Mouse (Mus musculus) heart, embryonic 15.5 days (tissue): Measurements from ENCODE around the gene Rbpj. TPM values are rescaled to one million over a fixed set of nuclear protein-coding genes. Genes with fewer than 3 reads are reported as not detected.

Experiments
- ATAC-seq: fragments of 200-750 bp; cut with Nextera tagmentation; replicated peaks from 2 replicates; pipeline ENCODE4 v1.8.0; 2017; ENCODE audit warnings: low read depth, moderate TSS enrichment; ENCODE audit not compliant: insufficient number of reproducible peaks, insufficient read depth, low FRiP score
- H3K27ac ChIP-seq: fragments of 300-500 bp; sonication (generic); 2 replicates; pipeline ENCODE4 v1.5.1; 2015; ENCODE audit warnings: mild to moderate bottlenecking, inconsistent platforms
- H3K27me3 ChIP-seq: fragments of 300-500 bp; sonication (generic); 2 replicates; pipeline ENCODE4 v1.6.1; 2015; ENCODE audit warnings: inconsistent platforms
- H3K36me3 ChIP-seq: fragments of 300-500 bp; sonication (generic); 2 replicates; pipeline ENCODE4 v1.6.1; 2015; ENCODE audit warnings: mild to moderate bottlenecking, inconsistent platforms
- H3K4me1 ChIP-seq: fragments of 300-500 bp; sonication (generic); replicated peaks from 2 replicates; pipeline ENCODE4 v1.6.1; 2015; ENCODE audit warnings: inconsistent platforms
- H3K4me2 ChIP-seq: fragments of 300-500 bp; sonication (generic); 2 replicates; pipeline ENCODE4 v1.6.1; 2015; ENCODE audit warnings: inconsistent platforms, mild to moderate bottlenecking, moderate library complexity
- H3K4me3 ChIP-seq: fragments of 300-500 bp; sonication (generic); 2 replicates; pipeline ENCODE4 v1.5.1; 2015; ENCODE audit warnings: mild to moderate bottlenecking, inconsistent platforms
- H3K9ac ChIP-seq: fragments of 300-500 bp; sonication (generic); 2 replicates; pipeline ENCODE4 v1.6.1; 2015; ENCODE audit warnings: mild to moderate bottlenecking, inconsistent platforms
- H3K9me3 ChIP-seq: fragments of 300-500 bp; sonication (generic); replicated peaks from 2 replicates; pipeline ENCODE4 v1.6.1; 2016; ENCODE audit warnings: inconsistent platforms
- WGBS: fragments of 180-500 bp; shearing (Covaris S2); methylation state at CpG from one replicate; pipeline ENCODE4 v1.1.7; 2015; ENCODE audit warnings: mixed read lengths; 5-methylcytosine and 5-hydroxymethylcytosine counted together
- polyA plus RNA-seq: library from polyadenylated mRNA; unstranded; fragments of >200 nt; fragmentation: Nextera tagmentation; extraction: Ambion mirVana; gene quantifications from 2 replicates; pipeline ENCODE4 v1.2.1, GENCODE M21; 2015

The Rbpj gene
- polyA plus RNA-seq, 1 experiment from 2014 or later: 17.0 TPM

- Histone ChIP-seq H3K36me3 (no peaks in the 10 kb centered on the region), H3K4me1 (no peaks in the 10 kb centered on the region), H3K27me3 (peaks cover 6% of the 10 kb centered on the region; the same call in 1 of the 2 replicates), H3K27ac (no peak overlapping the region), H3K4me3 (no peak overlapping the region), H3K9ac (no peak overlapping the region), H3K4me2 (no peak overlapping the region), H3K9me3 (no peaks in the 10 kb centered on the region)
- no peak for ATAC-seq
- WGBS: 52% methylated on average over 6 of the region's 6 CpGs
Observed at GRCm38 (mm10) chr5:53679651-53680050, 213.7 kb downstream of the Rbpj start.

DNA sequence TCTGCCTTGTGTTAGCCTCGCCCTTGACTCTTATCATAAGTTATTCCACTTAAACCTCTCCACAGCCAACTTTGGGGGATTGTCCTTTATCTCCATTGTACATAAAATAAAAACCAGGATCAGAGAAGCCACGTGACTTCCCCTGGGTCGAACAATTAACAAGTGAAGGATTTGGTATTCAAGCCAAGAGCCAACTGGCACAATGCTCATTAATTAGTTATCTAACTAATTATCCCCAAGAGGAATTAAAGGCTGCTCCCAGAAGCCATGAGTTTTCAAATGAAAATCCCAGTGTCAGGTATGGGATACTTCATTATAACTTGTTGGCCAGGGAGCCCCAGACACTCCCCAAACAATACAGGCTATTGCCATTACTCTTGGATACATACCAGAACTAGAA lies 218.0 kb downstream of the Rbpj start:
- Histone ChIP-seq H3K4me2 (no peak overlapping the region), H3K4me3 (no peak overlapping the region), H3K27me3 (peaks cover 14% of the 10 kb centered on the region; the same call in 1 of the 2 replicates), H3K27ac (no peak overlapping the region), H3K36me3 (no peaks in the 10 kb centered on the region), H3K9me3 (no peaks in the 10 kb centered on the region), H3K4me1 (no peaks in the 10 kb centered on the region), H3K9ac (no peak overlapping the region)
- ATAC-seq: no peak
- 26% methylated on average over 3 of the region's 3 CpGs for WGBS

DNA sequence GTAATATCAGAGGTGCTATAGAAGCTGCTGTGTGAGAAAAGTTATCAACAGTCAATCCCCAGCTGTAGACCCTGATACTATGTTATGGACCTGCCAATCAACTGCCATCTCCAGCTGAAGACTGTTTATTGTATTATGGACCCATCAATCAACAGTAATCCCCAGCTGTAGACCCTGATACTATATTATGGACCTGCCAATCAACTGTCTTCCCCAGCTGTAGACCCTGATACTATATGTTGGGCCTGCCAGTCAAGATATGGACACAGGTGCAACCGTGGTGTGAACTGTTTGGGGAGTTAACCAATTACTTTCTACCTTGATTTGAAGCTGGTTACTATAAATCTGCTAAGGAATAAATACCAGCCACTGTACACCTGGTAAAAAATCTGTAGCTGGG lies 218.5 kb downstream of the Rbpj start:
- Histone ChIP-seq H3K9me3 (no peaks in the 10 kb centered on the region), H3K36me3 (no peaks in the 10 kb centered on the region), H3K27me3 (peaks cover 13% of the 10 kb centered on the region; the same call in 1 of the 2 replicates), H3K4me1 (no peaks in the 10 kb centered on the region), H3K4me3 (no peak overlapping the region), H3K9ac (no peak overlapping the region), H3K27ac (no peak overlapping the region), H3K4me2 (no peak overlapping the region)
- WGBS: 74% methylated on average over 1 of the region's 1 CpGs
- ATAC-seq: no peak

DNA sequence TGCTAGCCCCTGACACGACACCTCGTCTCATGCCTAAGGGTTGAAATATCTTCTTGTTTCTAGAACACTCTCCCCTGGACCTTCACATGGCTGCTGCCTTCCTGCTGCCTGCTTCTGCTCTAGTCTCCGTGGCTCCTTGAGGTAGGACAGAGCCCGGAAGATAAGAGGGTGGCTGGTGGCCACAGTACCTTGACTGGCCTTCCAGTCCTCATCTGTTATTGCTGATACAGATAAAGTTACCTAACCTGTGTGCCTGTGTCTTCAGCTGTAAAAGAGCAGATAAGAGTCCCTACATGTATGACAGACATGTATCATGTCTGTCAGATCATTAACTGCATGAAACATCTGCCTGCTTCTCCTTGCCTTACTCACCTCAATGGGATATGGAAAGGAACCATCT lies 219.7 kb downstream of the Rbpj start:
- no peak overlapping the region for H3K4me2 ChIP-seq
- H3K4me1 ChIP-seq: no peaks in the 10 kb centered on the region
- no peak overlapping the region for H3K27ac ChIP-seq
- H3K4me3 ChIP-seq: no peak overlapping the region
- H3K27me3 ChIP-seq: 0 out of 2 replicates have a peak, but pooled peaks cover 8% of the 10 kb centered on the region
- H3K36me3 ChIP-seq: no peaks in the 10 kb centered on the region
- no peak for ATAC-seq
- H3K9me3 ChIP-seq: no peaks in the 10 kb centered on the region
- 66% methylated on average over 4 of the region's 4 CpGs for WGBS
- no peak overlapping the region for H3K9ac ChIP-seq

DNA sequence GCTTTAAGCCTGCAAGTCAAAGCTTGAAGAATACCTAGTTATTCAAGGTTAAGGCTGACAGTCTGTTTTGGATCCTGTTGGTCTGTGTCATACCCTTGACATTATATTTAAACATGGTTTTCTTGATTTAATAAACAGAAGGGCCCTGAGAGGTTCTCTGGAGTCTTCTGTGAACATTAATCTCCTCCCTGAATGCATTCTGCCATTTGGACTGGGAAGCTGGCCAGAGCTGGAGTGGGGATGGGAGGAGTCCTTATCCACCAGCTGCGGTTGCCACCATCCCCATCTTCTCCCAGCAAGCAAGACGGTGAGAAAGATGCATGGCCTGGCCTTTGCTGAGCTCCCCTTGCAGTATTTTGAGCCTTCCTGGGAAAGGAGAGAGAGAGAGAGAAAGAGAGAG lies 220.4 kb downstream of the Rbpj start:
- no peak for ATAC-seq
- WGBS: 47% methylated on average over 2 of the region's 2 CpGs
- Histone ChIP-seq H3K4me1 (no peaks in the 10 kb centered on the region), H3K27me3 (0 out of 2 replicates have a peak, but pooled peaks cover 8% of the 10 kb centered on the region), H3K4me3 (no peak overlapping the region), H3K4me2 (no peak overlapping the region), H3K27ac (no peak overlapping the region), H3K9ac (no peak overlapping the region), H3K9me3 (no peaks in the 10 kb centered on the region), H3K36me3 (no peaks in the 10 kb centered on the region)

DNA sequence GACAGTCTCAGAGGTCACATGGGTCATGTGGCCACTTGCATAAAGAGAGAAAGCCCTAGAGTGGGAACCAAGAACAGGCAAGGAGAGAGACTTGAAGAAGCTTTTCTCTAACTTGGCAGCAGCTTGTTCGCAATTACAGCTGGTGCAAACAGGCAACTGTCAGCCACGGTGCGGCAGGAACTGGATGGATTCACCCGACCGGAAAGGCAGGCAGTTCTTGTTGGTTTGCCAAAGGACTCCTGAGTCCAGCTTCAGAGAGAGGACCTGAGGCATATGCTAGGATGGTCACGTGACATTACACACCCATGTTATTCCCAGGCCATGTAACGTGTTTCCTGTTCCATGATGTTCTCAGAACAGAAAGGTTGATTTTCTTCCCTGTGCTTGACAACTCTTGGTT lies 222.4 kb downstream of the Rbpj start:
- Histone ChIP-seq H3K4me3 (no peak overlapping the region), H3K4me1 (no peaks in the 10 kb centered on the region), H3K27me3 (0 out of 2 replicates have a peak, but pooled peaks cover 8% of the 10 kb centered on the region), H3K9me3 (no peaks in the 10 kb centered on the region), H3K27ac (no peak overlapping the region), H3K36me3 (no peaks in the 10 kb centered on the region), H3K4me2 (no peak overlapping the region), H3K9ac (no peak overlapping the region)
- 82% methylated on average over 7 of the region's 7 CpGs for WGBS
- no peak for ATAC-seq

GRCm38 (mm10) chr5:53691577-53691976 lies 225.6 kb downstream of the Rbpj start:
- 51% methylated on average over 3 of the region's 3 CpGs for WGBS
- H3K27ac ChIP-seq: no peak overlapping the region
- H3K4me2 ChIP-seq: no peak overlapping the region
- H3K36me3 ChIP-seq: no peaks in the 10 kb centered on the region
- no peak overlapping the region for H3K9ac ChIP-seq
- H3K9me3 ChIP-seq: no peaks in the 10 kb centered on the region
- H3K4me1 ChIP-seq: no peaks in the 10 kb centered on the region
- H3K27me3 ChIP-seq: 0 out of 2 replicates have a peak, but pooled peaks cover 8% of the 10 kb centered on the region
- no peak for ATAC-seq
- H3K4me3 ChIP-seq: no peak overlapping the region

- no peak overlapping the region for H3K4me3 ChIP-seq
- H3K27me3 ChIP-seq: 0 out of 2 replicates have a peak, but pooled peaks cover 8% of the 10 kb centered on the region
- H3K4me1 ChIP-seq: no peaks in the 10 kb centered on the region
- WGBS: 64% methylated on average over 8 of the region's 8 CpGs
- no peak overlapping the region for H3K27ac ChIP-seq
- H3K36me3 ChIP-seq: no peaks in the 10 kb centered on the region
- H3K4me2 ChIP-seq: no peak overlapping the region
- no peak overlapping the region for H3K9ac ChIP-seq
- no peak for ATAC-seq
- H3K9me3 ChIP-seq: no peaks in the 10 kb centered on the region
Observed at GRCm38 (mm10) chr5:53692100-53692499, 226.1 kb downstream of the Rbpj start.

- Histone ChIP-seq H3K4me3 (no peak overlapping the region), H3K27me3 (0 out of 2 replicates have a peak, but pooled peaks cover 8% of the 10 kb centered on the region), H3K4me2 (no peak overlapping the region), H3K9me3 (no peaks in the 10 kb centered on the region), H3K9ac (no peak overlapping the region), H3K4me1 (no peaks in the 10 kb centered on the region), H3K27ac (no peak overlapping the region), H3K36me3 (no peaks in the 10 kb centered on the region)
- no peak for ATAC-seq
- WGBS: 92% methylated on average over 1 of the region's 1 CpGs
Observed at GRCm38 (mm10) chr5:53692662-53693061, 226.7 kb downstream of the Rbpj start.

- no peak overlapping the region for H3K4me3 ChIP-seq
- WGBS: 78% methylated on average over 3 of the region's 3 CpGs
- no peak for ATAC-seq
Observed at GRCm38 (mm10) chr5:53696701-53697100, 230.7 kb downstream of the Rbpj start.

DNA sequence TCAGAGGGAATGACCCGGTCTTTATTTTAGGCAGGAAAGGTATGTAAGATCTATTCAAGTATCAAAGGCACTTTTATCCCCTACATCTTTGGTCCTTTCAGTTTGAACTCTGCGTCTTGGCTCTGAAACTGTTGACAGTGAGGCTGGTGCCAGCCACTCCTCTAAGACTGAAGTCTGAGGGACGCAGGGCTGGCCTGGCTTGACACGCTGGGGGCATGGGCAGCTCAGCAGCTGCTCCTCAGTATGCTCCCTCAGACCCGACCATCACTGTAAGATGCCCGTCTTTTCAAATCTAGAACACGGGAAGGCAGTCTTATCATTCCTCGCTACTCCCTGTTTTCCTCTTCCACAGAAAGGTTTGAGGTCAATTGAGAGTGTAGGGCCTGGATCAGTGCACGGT lies 231.8 kb downstream of the Rbpj start:
- 67% methylated on average over 9 of the region's 9 CpGs for WGBS
- no peaks in the 10 kb centered on the region for H3K9me3 ChIP-seq
- H3K4me2 ChIP-seq: no peak overlapping the region
- no peak for ATAC-seq
- H3K36me3 ChIP-seq: no peaks in the 10 kb centered on the region
- H3K27me3 ChIP-seq: no peaks in the 10 kb centered on the region
- no peak overlapping the region for H3K27ac ChIP-seq
- no peaks in the 10 kb centered on the region for H3K4me1 ChIP-seq
- no peak overlapping the region for H3K4me3 ChIP-seq
- H3K9ac ChIP-seq: no peak overlapping the region

More at GRCm38 (mm10) chr5:53696701-53697100, 230.7 kb downstream of the Rbpj start:
- Histone ChIP-seq H3K27ac (no peak overlapping the region), H3K27me3 (no peaks in the 10 kb centered on the region), H3K4me1 (no peaks in the 10 kb centered on the region), H3K36me3 (no peaks in the 10 kb centered on the region), H3K4me2 (no peak overlapping the region), H3K9me3 (no peaks in the 10 kb centered on the region), H3K9ac (no peak overlapping the region)

GRCm38 (mm10) chr5:53702686-53703085 lies 236.7 kb downstream of the Rbpj start:
- Histone ChIP-seq H3K4me3 (no peak overlapping the region), H3K9me3 (no peaks in the 10 kb centered on the region), H3K9ac (no peak overlapping the region), H3K36me3 (no peaks in the 10 kb centered on the region), H3K4me2 (no peak overlapping the region), H3K4me1 (no peaks in the 10 kb centered on the region), H3K27me3 (no peaks in the 10 kb centered on the region), H3K27ac (no peak overlapping the region)
- no peak for ATAC-seq
- 80% methylated on average over 14 of the region's 14 CpGs for WGBS
